Mouse (Mus musculus): ENCODE measurements around the gene Mavs. TPM values are rescaled to one million over a fixed set of nuclear protein-coding genes. Genes with fewer than 3 reads are reported as not detected.
A peak's percentile ranks its signal among the peaks of the same experiment; 100 is the strongest.

Gene Mavs
- polyA plus RNA-seq, 1 experiment from 2014 or later: 14.7 TPM

DNA sequence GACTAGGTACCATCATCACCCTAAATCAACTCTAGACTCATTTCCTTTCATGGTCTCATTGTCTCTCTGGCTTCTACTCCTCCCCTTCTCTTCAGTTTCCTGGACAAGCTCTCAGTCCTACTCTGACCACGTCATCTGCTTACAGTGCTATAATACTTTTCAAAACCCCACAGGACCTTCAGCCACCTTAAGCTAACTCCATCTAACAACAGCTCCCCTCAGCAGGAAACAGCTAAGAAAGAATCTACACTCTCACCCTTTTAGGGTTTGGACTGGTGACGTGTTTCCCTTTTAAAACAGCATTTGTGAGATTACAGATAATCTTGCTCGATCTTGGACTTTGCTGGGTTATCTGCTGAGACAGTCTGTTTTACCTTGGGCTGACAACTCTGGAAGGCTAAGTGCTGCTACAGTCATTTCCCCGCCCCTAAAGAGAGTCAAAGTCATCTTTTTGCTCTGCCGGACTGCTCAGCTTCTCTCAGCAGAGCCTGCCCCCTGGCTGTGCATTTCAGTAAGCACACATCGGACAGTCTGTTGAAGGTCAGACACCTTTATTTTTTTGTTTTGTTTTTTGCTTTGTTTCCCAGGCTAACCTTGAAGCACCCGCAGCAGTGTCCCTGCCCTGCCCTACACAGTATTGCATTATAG lies 19.9 kb downstream of the Mavs start:
- H3K27me3 ChIP-seq (ENCODE audit: control insufficient read depth, insufficient read depth, low read length): no peaks in the 10 kb centered on the region
- ATAC-seq (ENCODE audit: low FRiP score, low TSS enrichment): peak; percentile 91
- 13% methylated on average over 7 of the region's 7 CpGs for WGBS
- H3K27ac ChIP-seq (replicated peaks): peak overlapping the region; percentile 78
- TF ChIP-seq EP300 (optimal IDR thresholded peaks at IDR 0.05): no peak
- TF ChIP-seq CTCF (IDR thresholded peaks at IDR 0.05; ENCODE audit: low read depth): peak; percentile 95
- H3K4me3 ChIP-seq (ENCODE audit: low read depth, low read length): no peak overlapping the region
- H3K9me3 ChIP-seq (ENCODE audit: control insufficient read depth, low read length): no peaks in the 10 kb centered on the region
- H3K4me2 ChIP-seq (replicated peaks; ENCODE audit: low read depth): 0 out of 2 replicates have a peak overlapping the region, but pooled peaks have one; percentile 25
- H3K36me3 ChIP-seq (ENCODE audit: control insufficient read depth, insufficient read depth, low read length): no peaks in the 10 kb centered on the region
- no peaks in the 10 kb centered on the region for H3K4me1 ChIP-seq (replicated peaks; ENCODE audit: control insufficient read depth, insufficient read depth)
- peak; percentile 75 for DNase-seq (ENCODE audit: low spot score)
- no peak overlapping the region; the same call in 1 of the 2 replicates for H3K9ac ChIP-seq (ENCODE audit: low read length)

DNA sequence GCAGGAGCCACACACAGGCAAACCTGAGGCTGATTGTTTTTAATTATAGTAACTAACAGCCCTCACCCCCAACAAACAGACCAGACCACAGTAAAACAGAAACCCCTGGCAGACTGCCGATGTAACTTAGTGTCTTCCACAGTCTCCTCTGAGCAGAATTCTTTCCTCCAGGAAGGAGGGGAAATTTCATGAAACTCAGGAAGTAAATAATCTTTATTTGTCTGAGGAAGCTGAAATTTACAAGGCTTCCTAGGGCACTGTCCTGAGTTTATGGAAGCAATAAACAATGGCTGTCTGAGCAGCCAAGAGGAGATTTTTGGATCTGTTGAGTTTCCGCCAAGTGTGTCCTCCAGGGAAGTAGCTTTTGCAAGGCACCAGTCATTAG lies 20.5 kb downstream of the Mavs start:
- Histone ChIP-seq H3K27me3 (ENCODE audit: control insufficient read depth, insufficient read depth, low read length) (no peaks in the 10 kb centered on the region), H3K36me3 (ENCODE audit: control insufficient read depth, insufficient read depth, low read length) (no peaks in the 10 kb centered on the region), H3K4me3 (ENCODE audit: low read depth, low read length) (no peak overlapping the region), H3K4me1 (replicated peaks; ENCODE audit: control insufficient read depth, insufficient read depth) (no peaks in the 10 kb centered on the region), H3K4me2 (replicated peaks; ENCODE audit: low read depth) (0 out of 2 replicates have a peak overlapping the region, but pooled peaks have one; percentile 25), H3K9me3 (ENCODE audit: control insufficient read depth, low read length) (no peaks in the 10 kb centered on the region), H3K9ac (ENCODE audit: low read length) (no peak overlapping the region), H3K27ac (replicated peaks) (peak overlapping the region; percentile 78)
- no peak for ATAC-seq (ENCODE audit: low FRiP score, low TSS enrichment)
- WGBS: 47% methylated on average over 2 of the region's 2 CpGs
- TF ChIP-seq CTCF (IDR thresholded peaks at IDR 0.05; ENCODE audit: low read depth): no peak
- DNase-seq (ENCODE audit: low spot score): no peak

DNA sequence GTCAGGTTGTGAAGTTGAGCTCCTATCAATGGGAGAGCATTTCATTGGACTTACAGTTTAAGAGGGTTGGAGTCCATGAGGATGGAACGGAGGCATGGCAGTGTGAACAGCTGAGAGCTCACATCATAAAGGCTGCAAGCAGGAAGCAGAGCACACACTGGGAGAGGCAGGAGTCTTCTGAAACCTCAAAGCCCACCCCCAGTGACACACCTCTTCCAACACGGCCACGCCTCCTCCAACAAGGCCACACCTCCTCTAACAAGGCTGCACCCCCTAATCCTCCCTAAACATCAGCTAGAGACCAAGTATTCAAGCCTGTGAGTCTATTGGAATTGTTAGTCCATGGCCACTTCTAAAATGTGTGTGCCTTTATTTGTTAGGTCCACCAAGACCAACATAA lies 21.9 kb downstream of the Mavs start:
- H3K4me3 ChIP-seq (ENCODE audit: low read depth, low read length): no peak overlapping the region
- no peak for DNase-seq (ENCODE audit: low spot score)
- no peak overlapping the region for H3K4me2 ChIP-seq (replicated peaks; ENCODE audit: low read depth)
- no peaks in the 10 kb centered on the region for H3K36me3 ChIP-seq (ENCODE audit: control insufficient read depth, insufficient read depth, low read length)
- H3K4me1 ChIP-seq (replicated peaks; ENCODE audit: control insufficient read depth, insufficient read depth): no peaks in the 10 kb centered on the region
- TF ChIP-seq CTCF (IDR thresholded peaks at IDR 0.05; ENCODE audit: low read depth) (no peak), EP300 (optimal IDR thresholded peaks at IDR 0.05) (no peak)
- H3K27me3 ChIP-seq (ENCODE audit: control insufficient read depth, insufficient read depth, low read length): no peaks in the 10 kb centered on the region
- WGBS: 54% methylated on average over 3 of the region's 3 CpGs
- H3K27ac ChIP-seq (replicated peaks): no peak overlapping the region
- ATAC-seq (ENCODE audit: low FRiP score, low TSS enrichment): no peak
- H3K9ac ChIP-seq (ENCODE audit: low read length): no peak overlapping the region
- H3K9me3 ChIP-seq (ENCODE audit: control insufficient read depth, low read length): no peaks in the 10 kb centered on the region

DNA sequence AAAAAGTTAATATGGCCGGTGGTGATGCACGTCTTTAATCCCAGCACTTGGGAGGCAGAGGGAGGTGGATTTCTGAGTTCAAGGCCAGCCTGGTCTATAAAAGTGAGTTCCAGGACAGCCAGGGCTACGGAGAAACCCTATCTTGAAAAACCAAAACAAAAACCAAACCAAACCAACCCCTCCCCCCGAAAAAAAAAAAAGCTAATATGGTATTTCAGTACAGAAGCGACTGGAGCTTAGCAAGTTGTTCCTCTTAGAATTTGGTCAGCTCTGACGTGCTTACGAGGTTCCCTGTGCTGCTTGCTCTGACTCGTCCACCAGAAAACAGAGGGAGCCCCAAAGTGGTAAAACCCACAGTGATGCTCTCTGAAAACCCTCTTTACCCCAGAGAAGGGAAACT lies 24.8 kb downstream of the Mavs start:
- Histone ChIP-seq H3K9me3 (ENCODE audit: control insufficient read depth, low read length) (no peaks in the 10 kb centered on the region), H3K27me3 (ENCODE audit: control insufficient read depth, insufficient read depth, low read length) (no peaks in the 10 kb centered on the region), H3K4me3 (ENCODE audit: low read depth, low read length) (no peak overlapping the region), H3K4me2 (replicated peaks; ENCODE audit: low read depth) (no peak overlapping the region), H3K4me1 (replicated peaks; ENCODE audit: control insufficient read depth, insufficient read depth) (0 out of 2 replicates have a peak, but pooled peaks cover 2% of the 10 kb centered on the region), H3K36me3 (ENCODE audit: control insufficient read depth, insufficient read depth, low read length) (no peaks in the 10 kb centered on the region), H3K9ac (ENCODE audit: low read length) (no peak overlapping the region), H3K27ac (replicated peaks) (no peak overlapping the region)
- ATAC-seq (ENCODE audit: low FRiP score, low TSS enrichment): no peak
- no peak for DNase-seq (ENCODE audit: low spot score)
- 64% methylated on average over 8 of the region's 8 CpGs for WGBS
- TF ChIP-seq CTCF (IDR thresholded peaks at IDR 0.05; ENCODE audit: low read depth) (no peak), EP300 (optimal IDR thresholded peaks at IDR 0.05) (no peak)

DNA sequence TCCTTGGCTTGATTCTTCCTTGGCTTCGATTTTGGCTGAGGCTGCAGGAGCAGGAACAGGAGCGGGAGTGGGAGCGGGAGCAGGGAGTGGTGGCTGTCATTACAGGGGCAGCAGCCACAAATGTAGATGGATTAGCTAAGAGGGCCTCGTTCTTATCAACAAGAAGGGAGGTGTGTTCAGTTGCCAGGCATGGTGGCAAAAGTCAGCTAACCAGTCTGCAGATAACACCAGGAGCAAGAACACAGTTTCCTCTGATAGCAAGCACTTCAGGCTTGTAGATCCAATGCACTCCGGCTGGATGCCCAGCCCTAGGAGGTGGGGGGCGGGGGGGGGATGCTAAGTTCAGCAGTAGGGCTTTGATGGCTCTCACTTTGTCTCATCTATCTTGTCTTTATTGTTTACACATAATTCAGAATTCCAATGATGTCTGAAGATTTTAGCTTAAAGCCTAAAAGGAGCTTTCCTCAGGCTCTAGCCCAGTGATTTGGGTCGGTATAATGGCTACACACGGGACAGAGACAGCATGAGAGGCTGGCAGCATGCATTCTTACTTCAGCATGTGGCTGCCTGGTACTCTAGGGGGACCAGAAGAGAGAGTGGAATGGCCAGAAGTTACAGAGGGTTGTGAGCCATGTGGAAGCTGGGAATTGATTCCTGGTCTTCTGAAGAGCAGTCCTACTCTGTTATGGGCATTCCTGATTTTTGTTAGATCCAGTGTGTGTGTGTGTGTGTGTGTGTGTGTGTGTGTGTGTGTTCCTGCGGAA lies 26.9 kb downstream of the Mavs start:
- Histone ChIP-seq H3K4me1 (replicated peaks; ENCODE audit: control insufficient read depth, insufficient read depth) (0 out of 2 replicates have a peak, but pooled peaks cover 6% of the 10 kb centered on the region), H3K9me3 (ENCODE audit: control insufficient read depth, low read length) (no peaks in the 10 kb centered on the region), H3K4me2 (replicated peaks; ENCODE audit: low read depth) (no peak overlapping the region), H3K27ac (replicated peaks) (peak overlapping the region; percentile 56), H3K36me3 (ENCODE audit: control insufficient read depth, insufficient read depth, low read length) (no peaks in the 10 kb centered on the region), H3K27me3 (ENCODE audit: control insufficient read depth, insufficient read depth, low read length) (no peaks in the 10 kb centered on the region), H3K9ac (ENCODE audit: low read length) (peak overlapping the region; percentile 23; the same call in 1 of the 2 replicates), H3K4me3 (ENCODE audit: low read depth, low read length) (no peak overlapping the region)
- WGBS: 19% methylated on average over 9 of the region's 9 CpGs
- TF ChIP-seq EP300 (optimal IDR thresholded peaks at IDR 0.05): no peak
- TF ChIP-seq CTCF (IDR thresholded peaks at IDR 0.05; ENCODE audit: low read depth): no peak
- peak; percentile 20 for ATAC-seq (ENCODE audit: low FRiP score, low TSS enrichment)
- DNase-seq (ENCODE audit: low spot score): peak; percentile 59
